Mouse (Mus musculus) testis, adult 2 months (tissue): ENCODE measurements at regions not wholly inside any gene's neighbourhood (a gene's known extent, or its start where the extent isn't known, plus 50 kb on each side); places are given as distances from the start of the nearest gene placed in this dataset.

Experiments
- H3K27ac ChIP-seq: fragments of 200-500 bp; 2 replicates; pipeline ENCODE4 v1.5.1; 2012; ENCODE audit warnings: low read depth, low read length; ENCODE audit not compliant: control insufficient read depth, insufficient read depth
- H3K27me3 ChIP-seq: fragments of 200-500 bp; 2 replicates; pipeline ENCODE4 v1.6.1; 2012; ENCODE audit warnings: mild to moderate bottlenecking, low read length, moderate library complexity; ENCODE audit not compliant: control insufficient read depth, insufficient read depth
- H3K36me3 ChIP-seq: fragments of 200-500 bp; 2 replicates; pipeline ENCODE4 v1.6.1; 2012; ENCODE audit warnings: mild to moderate bottlenecking, low read length; ENCODE audit not compliant: control insufficient read depth, insufficient read depth
- H3K4me1 ChIP-seq: fragments of 200-500 bp; 2 replicates; pipeline ENCODE4 v1.6.1; 2012; ENCODE audit warnings: low read length; ENCODE audit not compliant: control insufficient read depth, insufficient read depth
- H3K4me3 ChIP-seq: fragments of 200-500 bp; 2 replicates; pipeline ENCODE4 v1.5.1; 2012; ENCODE audit warnings: low read depth, mild to moderate bottlenecking, low read length, moderate library complexity, mixed read lengths; ENCODE audit not compliant: control insufficient read depth
- CTCF ChIP-seq: fragments of 200-500 bp; IDR thresholded peaks from 2 replicates; pipeline ENCODE4 v1.5.1; 2012; ENCODE audit warnings: low read depth, mild to moderate bottlenecking, inconsistent platforms, low read length, moderate library complexity; ENCODE audit not compliant: control insufficient read depth, insufficient read depth, insufficient replicate concordance
- POLR2A ChIP-seq: fragments of 200-500 bp; IDR thresholded peaks from 2 replicates; pipeline ENCODE4 v1.6.1; 2012; ENCODE audit warnings: low read depth, mild to moderate bottlenecking, inconsistent platforms, low read length, moderate library complexity; ENCODE audit not compliant: control insufficient read depth

GRCm38 (mm10) chr19:23089761-23090514 lies 51.1 kb upstream of the Klf9 start:
- TF ChIP-seq POLR2A (no peak), CTCF (no peak)
- Histone ChIP-seq H3K4me1 (no peaks in the 10 kb centered on the region), H3K27me3 (no peaks in the 10 kb centered on the region), H3K36me3 (no peaks in the 10 kb centered on the region), H3K4me3 (no peak overlapping the region), H3K27ac (no peak overlapping the region)
